Mouse (Mus musculus) small intestine, adult 2 months (tissue): ENCODE results near the gene Cpeb3. TPM values are rescaled to one million over a fixed set of nuclear protein-coding genes. Genes with fewer than 3 reads are reported as not detected.
A peak's percentile ranks its signal among the peaks of the same experiment; 100 is the strongest.

ENCODE experiments used
- H3K27ac ChIP-seq: fragments of 200-500 bp; 2 replicates; pipeline ENCODE4 v1.5.1; 2012; ENCODE audit warnings: low read depth, low read length, control low read depth, inconsistent platforms; ENCODE audit not compliant: insufficient read depth
- H3K27me3 ChIP-seq: fragments of 200-500 bp; 2 replicates; pipeline ENCODE4 v1.6.1; 2012; ENCODE audit warnings: mild to moderate bottlenecking, moderate library complexity, low read length, inconsistent platforms; ENCODE audit not compliant: control insufficient read depth, insufficient read depth
- H3K36me3 ChIP-seq: fragments of 200-500 bp; 2 replicates; pipeline ENCODE4 v1.6.1; 2012; ENCODE audit warnings: mild to moderate bottlenecking, low read length, control low read depth, inconsistent platforms; ENCODE audit not compliant: control insufficient read depth, insufficient read depth
- H3K4me1 ChIP-seq: fragments of 200-500 bp; 2 replicates; pipeline ENCODE4 v1.6.1; 2012; ENCODE audit warnings: low read length, inconsistent platforms, mixed read lengths; ENCODE audit not compliant: control insufficient read depth, insufficient read depth, insufficient read length
- H3K4me3 ChIP-seq: fragments of 200-500 bp; 2 replicates; pipeline ENCODE4 v1.5.1; 2012; ENCODE audit warnings: low read depth, mild to moderate bottlenecking, control low read depth, inconsistent platforms, low read length, moderate library complexity
- CTCF ChIP-seq: fragments of 200-500 bp; IDR thresholded peaks from 2 replicates; pipeline ENCODE4 v1.5.1; 2012; ENCODE audit warnings: low read depth, mild to moderate bottlenecking, control low read depth, inconsistent platforms, low read length, moderate library complexity, mixed read lengths; ENCODE audit not compliant: insufficient replicate concordance, insufficient read length; ENCODE audit errors: extremely low read depth
- POLR2A ChIP-seq: fragments of 200-500 bp; IDR thresholded peaks from 2 replicates; pipeline ENCODE4 v1.6.1; 2012; ENCODE audit warnings: low read depth, mild to moderate bottlenecking, control low read depth, inconsistent platforms, low read length, moderate library complexity
- WGBS: fragments of 180-500 bp; shearing (Covaris S2); methylation state at CpG from one replicate; pipeline ENCODE4 v1.1.7; 2018; 5-methylcytosine and 5-hydroxymethylcytosine counted together
- polyA plus RNA-seq: library from polyadenylated mRNA; depleted of rRNA; stranded (reverse); fragments of >200 nt; gene quantifications from 2 replicates; pipeline ENCODE4 v1.2.3, GENCODE M21; 2012

Gene Cpeb3
- polyA plus RNA-seq, 1 experiment, result 9.1 TPM

DNA sequence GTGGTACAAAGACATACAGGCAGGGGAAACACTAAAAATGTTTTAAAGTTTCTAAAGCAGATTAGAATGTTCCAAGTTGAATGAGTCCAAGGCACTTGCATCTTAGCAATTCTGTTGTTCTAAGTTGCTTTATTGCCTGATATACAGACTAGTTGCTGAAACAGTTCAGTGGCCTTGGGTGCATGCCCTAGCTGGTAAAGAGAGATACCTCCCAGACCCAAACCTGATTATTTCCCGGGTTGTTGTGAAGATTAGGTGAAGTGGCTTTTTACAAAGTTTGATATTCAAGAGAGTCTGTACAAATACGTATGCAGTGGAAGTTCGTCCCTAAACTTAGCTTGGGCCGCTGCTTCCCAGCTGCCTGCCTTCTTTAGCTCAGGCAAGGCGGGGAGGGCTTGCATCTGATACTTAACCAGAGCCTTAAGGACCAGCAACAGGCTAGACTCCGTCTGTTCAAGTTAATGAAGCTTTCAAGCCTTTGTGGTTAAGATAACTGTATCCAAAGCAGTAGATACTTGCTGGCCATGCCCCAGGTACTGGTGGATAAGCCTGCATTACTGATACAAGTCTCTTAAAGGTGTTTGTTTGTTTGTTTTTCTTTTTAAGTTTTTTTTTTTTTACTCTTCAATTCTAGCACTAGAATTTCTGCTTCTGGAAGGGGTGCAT lies 16.9 kb upstream of the Cpeb3 start:
- Histone ChIP-seq H3K27me3 (no peaks in the 10 kb centered on the region), H3K27ac (no peak overlapping the region), H3K4me1 (no peaks in the 10 kb centered on the region), H3K4me3 (no peak overlapping the region), H3K36me3 (peaks cover 18% of the 10 kb centered on the region)
- TF ChIP-seq CTCF (no peak), POLR2A (no peak)
- WGBS, result 90% methylated on average over 6 of the region's 6 CpGs

DNA sequence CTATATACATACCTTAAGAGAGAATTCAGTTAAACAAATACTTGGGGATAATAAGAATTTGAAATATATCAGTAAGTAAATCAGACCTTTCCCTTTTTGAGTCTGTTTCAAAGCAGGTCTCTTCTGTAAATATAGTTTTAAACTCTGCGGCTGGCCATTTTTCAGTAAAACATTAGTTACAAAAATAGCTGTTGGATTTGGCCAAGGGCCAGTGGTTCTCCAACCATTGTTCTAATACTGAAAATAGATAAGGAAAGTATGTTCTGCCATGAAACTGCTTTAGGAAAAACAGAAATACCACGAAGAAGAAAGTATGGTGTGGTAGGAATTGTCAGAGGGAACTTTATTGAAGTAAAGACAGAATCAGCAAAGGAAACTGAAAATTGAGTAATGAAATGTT lies 6.3 kb upstream of the Cpeb3 start:
- 67% methylated on average over 2 of the region's 2 CpGs for whole genome bisulfite sequencing
- peaks cover 34% of the 10 kb centered on the region for H3K36me3 ChIP-seq
- peaks cover 1% of the 10 kb centered on the region; the same call in 1 of the 2 replicates for H3K4me1 ChIP-seq
- TF ChIP-seq CTCF, result no peak
- TF ChIP-seq POLR2A, result no peak
- H3K27ac ChIP-seq, result no peak overlapping the region
- no peak overlapping the region for H3K4me3 ChIP-seq
- H3K27me3 ChIP-seq, result no peaks in the 10 kb centered on the region

GRCm38 (mm10) chr19:37211416-37211815 lies 3.0 kb upstream of the Cpeb3 start:
- no peak for TF ChIP-seq CTCF
- no peak for TF ChIP-seq POLR2A
- Histone ChIP-seq H3K36me3 (peaks cover 18% of the 10 kb centered on the region), H3K27me3 (no peaks in the 10 kb centered on the region), H3K27ac (no peak overlapping the region), H3K4me3 (no peak overlapping the region), H3K4me1 (peaks cover 6% of the 10 kb centered on the region; the same call in 1 of the 2 replicates)
- WGBS, result 85% methylated on average over 3 of the region's 3 CpGs

- no peak overlapping the region for H3K4me3 ChIP-seq
- H3K27me3 ChIP-seq, result no peaks in the 10 kb centered on the region
- H3K27ac ChIP-seq, result no peak overlapping the region
- peaks cover 6% of the 10 kb centered on the region; the same call in 1 of the 2 replicates for H3K4me1 ChIP-seq
- peaks cover 16% of the 10 kb centered on the region for H3K36me3 ChIP-seq
- WGBS, result 92% methylated on average over 4 of the region's 4 CpGs
- no peak for TF ChIP-seq CTCF
- TF ChIP-seq POLR2A, result no peak
These were observed 2.1 kb upstream of the Cpeb3 start for GRCm38 (mm10) chr19:37210457-37210856.

DNA sequence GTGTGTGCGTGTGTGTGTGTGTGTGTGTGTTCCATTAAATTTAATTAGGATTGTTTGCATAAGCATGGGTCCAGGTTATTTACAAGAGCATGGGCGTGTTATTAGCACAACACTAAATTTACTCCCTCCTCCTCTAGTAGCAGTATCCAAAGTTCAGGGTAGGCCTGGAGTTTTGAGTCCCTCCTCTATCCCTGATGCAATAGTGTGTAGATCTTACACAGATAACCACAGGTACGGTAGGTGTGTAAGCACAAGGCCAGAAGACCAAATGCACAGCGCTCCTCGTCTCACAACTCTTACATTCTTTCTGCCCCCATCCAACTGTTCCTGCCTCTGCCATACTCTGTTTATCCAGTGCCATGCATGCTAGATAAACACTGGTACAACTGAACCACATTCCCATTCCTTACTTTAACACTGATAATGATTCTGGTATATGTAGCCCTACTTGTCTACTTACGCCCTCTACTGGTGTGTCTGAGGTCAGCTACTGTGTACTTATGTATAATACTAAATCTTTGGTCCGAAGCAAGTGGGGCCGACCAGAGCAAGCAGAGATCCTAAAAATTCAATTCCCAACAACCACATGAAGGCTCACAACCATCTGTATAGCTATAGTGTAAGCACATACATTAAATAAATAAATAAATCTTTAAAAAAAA lies 1.2 kb upstream of the Cpeb3 start:
- H3K27me3 ChIP-seq, result no peaks in the 10 kb centered on the region
- H3K36me3 ChIP-seq, result peaks cover 16% of the 10 kb centered on the region
- H3K27ac ChIP-seq, result peak overlapping the region; percentile 60
- TF ChIP-seq CTCF (no peak), POLR2A (no peak)
- H3K4me1 ChIP-seq, result peaks cover 6% of the 10 kb centered on the region; the same call in 1 of the 2 replicates
- 60% methylated on average over 8 of the region's 8 CpGs for WGBS
- peak overlapping the region; percentile 31; the same call in 1 of the 2 replicates for H3K4me3 ChIP-seq

DNA sequence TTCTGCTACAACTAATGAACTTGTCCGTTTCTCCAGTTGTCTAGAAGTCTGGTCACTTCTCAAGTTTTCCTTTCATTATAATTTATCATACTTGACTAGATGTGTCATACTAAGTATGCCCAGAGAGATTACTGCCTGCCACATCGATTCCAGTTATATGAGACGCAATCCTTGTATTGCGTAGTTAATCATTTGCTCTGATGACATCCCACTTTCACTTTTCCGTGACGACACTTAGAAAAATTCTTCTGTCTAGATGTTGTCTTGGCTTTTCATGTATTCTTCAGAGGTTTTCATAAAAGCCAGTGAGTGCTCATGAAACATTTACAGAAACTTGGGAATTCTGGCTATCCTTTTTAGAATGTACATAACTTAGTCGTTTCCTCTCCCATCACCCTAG lies 585 bp upstream of the Cpeb3 start:
- 13% methylated on average over 7 of the region's 7 CpGs for WGBS
- H3K27me3 ChIP-seq, result no peaks in the 10 kb centered on the region
- peaks cover 6% of the 10 kb centered on the region; the same call in 1 of the 2 replicates for H3K4me1 ChIP-seq
- H3K4me3 ChIP-seq, result peak overlapping the region; percentile 31; the same call in 1 of the 2 replicates
- H3K36me3 ChIP-seq, result peaks cover 16% of the 10 kb centered on the region
- H3K27ac ChIP-seq, result peak overlapping the region; percentile 88
- TF ChIP-seq POLR2A (no peak), CTCF (no peak)
